Mouse (Mus musculus): ENCODE measurements around the gene Tppp3.

DNA sequence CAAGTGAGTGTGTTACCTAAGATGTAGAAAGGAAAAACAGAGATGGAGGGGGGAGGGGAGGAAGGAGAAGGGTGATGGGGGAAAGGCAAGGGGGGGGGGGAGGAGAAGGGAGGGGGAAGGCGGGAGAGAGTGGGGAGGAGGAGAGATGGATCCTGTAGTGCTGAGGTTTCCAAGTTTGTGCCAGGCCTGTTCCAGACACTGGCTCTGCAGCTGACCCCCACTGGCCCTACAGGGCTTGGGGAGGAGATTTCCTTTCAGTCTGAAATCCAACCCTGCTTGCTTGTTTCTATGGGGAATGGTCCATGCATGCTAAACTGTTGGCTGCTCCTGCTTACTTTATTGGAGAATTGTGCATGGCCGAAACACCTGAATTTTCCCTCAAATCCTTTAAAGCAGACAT is 37.4 kb upstream of the Tppp3 start:
- TF ChIP-seq CTCF (IDR thresholded peaks at IDR 0.05) = no peak
- no peak for TF ChIP-seq POLR2A (IDR thresholded peaks at IDR 0.05; ENCODE audit: insufficient read depth, low read depth, low read length)
